Mouse (Mus musculus) kidney, adult 2 months (tissue): ENCODE data around the gene D130052B06Rik.

ENCODE experiments used
- CTCF ChIP-seq: fragments of 200-500 bp; conservative IDR thresholded peaks from 2 replicates; pipeline ENCODE4 v1.5.1; 2011; ENCODE audit warnings: low read depth, mild to moderate bottlenecking, control low read depth, low read length, moderate library complexity, mixed read lengths; ENCODE audit not compliant: insufficient read depth, insufficient read length
- POLR2A ChIP-seq: fragments of 200-500 bp; IDR thresholded peaks from one replicate; pipeline ENCODE4 v1.6.1; 2011; ENCODE audit warnings: low read depth, low read length, control low read depth

GRCm38 (mm10) chr11:33578859-33579258 lies 20.2 kb upstream of the D130052B06Rik start, which contains the start of gene Gabrp:
- TF ChIP-seq CTCF (no peak), POLR2A (no peak)
